Comparison of ENCODE assay signal across 20 mouse cellular contexts in the genomic region with DNA sequence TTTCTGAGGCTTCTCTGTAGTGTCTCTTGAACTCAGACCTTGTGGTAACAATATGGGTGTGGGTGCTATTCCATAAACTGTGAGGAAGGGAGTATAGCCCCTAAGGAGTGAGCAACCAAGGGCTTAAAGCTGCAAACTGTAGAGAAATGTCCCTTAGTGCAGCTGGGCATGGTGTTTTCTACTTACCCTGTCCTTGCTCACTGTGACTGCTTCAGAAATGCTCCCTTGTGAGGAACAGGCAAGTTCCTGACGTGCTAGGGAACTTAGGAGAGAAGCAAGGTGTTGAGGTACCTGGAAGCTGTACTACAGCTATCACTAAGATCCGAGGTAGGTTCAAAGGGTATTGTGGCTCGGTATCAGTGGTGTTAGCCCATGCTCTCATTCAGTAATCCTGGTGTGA. TPM values are rescaled to one million over a fixed set of nuclear protein-coding genes. Genes with fewer than 3 reads are reported as not detected.
A peak's percentile ranks its signal among the peaks of the same experiment; 100 is the strongest.
DNase-seq lines count a peak whose midpoint lies in the region; ATAC-seq and TF ChIP-seq lines count a peak whose summit lies in the region.
"Had no signal": no experiment of that assay in that cellular context is flagged by ENCODE, and none has a peak within 500 bp of the region (broad histone marks: within the 10 kb centered on the region; RNA-seq: fewer than 3 reads in every experiment).

No protein-coding gene starts in this region.

- no peak for ATAC-seq in megakaryocyte, adult 5-6 weeks (ENCODE audit: poor library complexity, severe bottlenecking)
- peak; percentile 21 for ATAC-seq in intestine, embryonic 16.5 days
- ATAC-seq in hindbrain, embryonic 12.5 days (ENCODE audit: low FRiP score), result no peak
- ATAC-seq: activated CD4-positive, CD25-positive, alpha-beta regulatory T cell, adult 4 months; forebrain, embryonic 16.5 days; Patski had no signal

- no peak for TF ChIP-seq POLR2A in liver, adult 2 months (IDR thresholded peaks at IDR 0.05; ENCODE audit: extremely low read depth, insufficient read depth, low read length)
- no peak for TF ChIP-seq POLR2A in small intestine, adult 2 months (IDR thresholded peaks at IDR 0.05; ENCODE audit: low read depth, low read length)

- peaks cover 56% of the 10 kb centered on the region for H3K79me2 ChIP-seq in liver, adult 2 months (ENCODE audit: control insufficient read depth, insufficient read depth, low read length)

- H3K9me3 ChIP-seq in megakaryocyte, embryonic 14.5 days, result no peaks in the 10 kb centered on the region
- H3K9me3 ChIP-seq in intestine, embryonic 16.5 days (ENCODE audit: control insufficient read depth, low read length), result no peaks in the 10 kb centered on the region
- H3K9me3 ChIP-seq in hindbrain, embryonic 12.5 days (replicated peaks), result no peaks in the 10 kb centered on the region
- H3K9me3 ChIP-seq: embryonic facial prominence, embryonic 12.5 days; heart, embryonic 12.5 days; hindbrain, embryonic 10.5 days had no signal

- H3K9ac ChIP-seq in liver, adult 2 months (ENCODE audit: low read depth, low read length), result no peak overlapping the region
- peak overlapping the region; percentile 17; the same call in 1 of the 2 replicates for H3K9ac ChIP-seq in intestine, embryonic 16.5 days (ENCODE audit: low read depth, low read length)
- no peak overlapping the region for H3K9ac ChIP-seq in hindbrain, embryonic 12.5 days
- H3K9ac ChIP-seq: embryonic facial prominence, embryonic 12.5 days; heart, embryonic 12.5 days had no signal

- peak overlapping the region; percentile 22; the same call in 1 of the 2 replicates for H3K4me2 ChIP-seq in intestine, embryonic 16.5 days (ENCODE audit: low read depth, low read length)
- H3K4me2 ChIP-seq in hindbrain, embryonic 12.5 days (replicated peaks), result no peak overlapping the region
- H3K4me2 ChIP-seq: embryonic facial prominence, embryonic 12.5 days; heart, embryonic 12.5 days had no signal

- TF ChIP-seq CTCF in liver, adult 2 months (IDR thresholded peaks at IDR 0.05; ENCODE audit: low read depth, low read length), result no peak
- TF ChIP-seq CTCF in small intestine, adult 2 months (IDR thresholded peaks at IDR 0.05; ENCODE audit: extremely low read depth, insufficient read length, insufficient replicate concordance, low read depth, low read length), result no peak

- H3K4me3 ChIP-seq in liver, adult 2 months (ENCODE audit: insufficient read depth, low read depth, low read length), result no peak overlapping the region
- H3K4me3 ChIP-seq in megakaryocyte, embryonic 14.5 days (replicated peaks), result peak overlapping the region; percentile 72
- no peak overlapping the region for H3K4me3 ChIP-seq in intestine, embryonic 16.5 days (ENCODE audit: low read length)
- H3K4me3 ChIP-seq in small intestine, adult 2 months (ENCODE audit: low read depth, low read length), result no peak overlapping the region
- H3K4me3 ChIP-seq in hindbrain, embryonic 12.5 days, result no peak overlapping the region
- H3K4me3 ChIP-seq: embryonic facial prominence, embryonic 12.5 days; heart, embryonic 12.5 days; hindbrain, embryonic 10.5 days had no signal

- no peak for DNase-seq in liver, adult 2 months (ENCODE audit: extremely low read depth, low read depth, low spot score)
- DNase-seq in liver, result no peak
- DNase-seq: adrenal gland, postnatal 14 days; cerebellum, adult 11-12 months; cerebellum, adult 9-10 months; cerebellum, postnatal 25 days; gastrocnemius, postnatal 10 days; heart, adult 18-20 months had no signal

- 30% methylated on average over 3 of the region's 3 CpGs for WGBS in liver, adult 2 months
- WGBS in intestine, embryonic 16.5 days, result 60% methylated on average over 3 of the region's 3 CpGs
- 32% methylated on average over 3 of the region's 3 CpGs for WGBS in small intestine, adult 2 months
- 86% methylated on average over 3 of the region's 3 CpGs for WGBS in hindbrain, embryonic 12.5 days

- peaks cover 2% of the 10 kb centered on the region; the same call in 1 of the 2 replicates for H3K36me3 ChIP-seq in liver, adult 2 months (ENCODE audit: control insufficient read depth, insufficient read depth, low read length)
- peaks cover 37% of the 10 kb centered on the region for H3K36me3 ChIP-seq in megakaryocyte, embryonic 14.5 days (replicated peaks; ENCODE audit: low read length)
- no peaks in the 10 kb centered on the region for H3K36me3 ChIP-seq in intestine, embryonic 16.5 days (ENCODE audit: control insufficient read depth, insufficient read depth, low read length)
- no peaks in the 10 kb centered on the region; the same call in 1 of the 2 replicates for H3K36me3 ChIP-seq in small intestine, adult 2 months (ENCODE audit: control insufficient read depth, insufficient read depth, low read length)
- H3K36me3 ChIP-seq in hindbrain, embryonic 12.5 days, result no peaks in the 10 kb centered on the region
- H3K36me3 ChIP-seq: heart, embryonic 12.5 days had no signal

- H3K27me3 ChIP-seq in liver, adult 2 months (ENCODE audit: control insufficient read depth, insufficient read depth, low read length), result no peaks in the 10 kb centered on the region
- no peaks in the 10 kb centered on the region for H3K27me3 ChIP-seq in megakaryocyte, embryonic 14.5 days (replicated peaks)
- H3K27me3 ChIP-seq in intestine, embryonic 16.5 days (replicated peaks; ENCODE audit: control insufficient read depth, insufficient read depth, low read length), result no peaks in the 10 kb centered on the region
- H3K27me3 ChIP-seq in small intestine, adult 2 months (ENCODE audit: control insufficient read depth, insufficient read depth, low read length), result no peaks in the 10 kb centered on the region
- H3K27me3 ChIP-seq in hindbrain, embryonic 12.5 days, result no peaks in the 10 kb centered on the region
- H3K27me3 ChIP-seq: CH12.LX; embryonic facial prominence, embryonic 12.5 days; heart, embryonic 12.5 days; Patski had no signal

- 0 out of 2 replicates have a peak overlapping the region, but pooled peaks have one; percentile 7 for H3K27ac ChIP-seq in liver, adult 2 months (replicated peaks; ENCODE audit: insufficient read depth, low read depth, low read length)
- peak overlapping the region; percentile 47 for H3K27ac ChIP-seq in intestine, embryonic 16.5 days (ENCODE audit: low read length)
- peak overlapping the region; percentile 62 for H3K27ac ChIP-seq in small intestine, adult 2 months (ENCODE audit: insufficient read depth, low read depth, low read length)
- no peak overlapping the region for H3K27ac ChIP-seq in hindbrain, embryonic 12.5 days
- H3K27ac ChIP-seq: embryonic facial prominence, embryonic 12.5 days; hindbrain, embryonic 10.5 days had no signal

- peaks cover 31% of the 10 kb centered on the region for H3K4me1 ChIP-seq in liver, adult 2 months (ENCODE audit: control insufficient read depth, insufficient read depth, low read length)
- peaks cover 77% of the 10 kb centered on the region for H3K4me1 ChIP-seq in megakaryocyte, embryonic 14.5 days
- peaks cover 44% of the 10 kb centered on the region for H3K4me1 ChIP-seq in intestine, embryonic 16.5 days (ENCODE audit: control insufficient read depth, insufficient read depth, low read length)
- peaks cover 24% of the 10 kb centered on the region for H3K4me1 ChIP-seq in small intestine, adult 2 months (ENCODE audit: control insufficient read depth, insufficient read depth, insufficient read length, low read length)
- peaks cover 27% of the 10 kb centered on the region for H3K4me1 ChIP-seq in hindbrain, embryonic 12.5 days

RNA-seq across cellular contexts. Expression of gene Usp33, which starts 4.2 kb away (rescaled TPM):
- 41.5 and 46.9 TPM in 2 replicates for total RNA-seq in liver, adult 2 months (2014; rRNA removed)
- 9.5 and 9.9 TPM in 2 replicates for polyA plus RNA-seq in liver, adult 2 months (2012; rRNA removed)
- polyA plus RNA-seq in megakaryocyte, embryonic 14.5 days (2012; ENCODE audit: insufficient read depth, low replicate concordance), result 2.2 TPM in 1 of 2 replicates, not detected in the other
- 42.8 and 46.4 TPM in 2 replicates for total RNA-seq in megakaryocyte, adult 5-6 weeks (2015)
- 77.7 and 78.4 TPM in 2 replicates for total RNA-seq in megakaryocyte, adult 5-6 weeks (2017)
- 46.0 and 49.3 TPM in 2 replicates for polyA plus RNA-seq in intestine, embryonic 16.5 days (2015; fragmentation: Nextera tagmentation; extraction: Ambion mirVana)
- polyA plus RNA-seq in small intestine, adult 2 months (2012; rRNA removed), result 6.5 and 12.4 TPM in 2 replicates
- polyA plus RNA-seq in hindbrain, embryonic 12.5 days (2016; fragmentation: Nextera tagmentation; extraction: Ambion mirVana), result 78.7 and 87.7 TPM in 2 replicates

RNA-seq across cellular contexts. Expression of gene Miga1, which starts 10.2 kb away (rescaled TPM):
- 2.2 and 2.6 TPM in 2 replicates for total RNA-seq in liver, adult 2 months (2014; rRNA removed)
- polyA plus RNA-seq in liver, adult 2 months (2012; rRNA removed), result 0.39 and 0.94 TPM in 2 replicates
- polyA plus RNA-seq in megakaryocyte, embryonic 14.5 days (2012; ENCODE audit: insufficient read depth, low replicate concordance), result 5.2 TPM in 1 of 2 replicates, not detected in the other
- 3.9 and 4.1 TPM in 2 replicates for total RNA-seq in megakaryocyte, adult 5-6 weeks (2015)
- total RNA-seq in megakaryocyte, adult 5-6 weeks (2017), result 3.1 and 3.2 TPM in 2 replicates
- 13.5 and 13.9 TPM in 2 replicates for polyA plus RNA-seq in intestine, embryonic 16.5 days (2015; fragmentation: Nextera tagmentation; extraction: Ambion mirVana)
- polyA plus RNA-seq in small intestine, adult 2 months (2012; rRNA removed), result 2.9 and 6.7 TPM in 2 replicates
- polyA plus RNA-seq in hindbrain, embryonic 12.5 days (2016; fragmentation: Nextera tagmentation; extraction: Ambion mirVana), result 24.0 and 28.0 TPM in 2 replicates

RNA-seq across cellular contexts. Expression of gene Zzz3, which starts 44.8 kb away (rescaled TPM):
- 17.6 and 21.1 TPM in 2 replicates for total RNA-seq in liver, adult 2 months (2014; rRNA removed)
- 5.7 and 10.2 TPM in 2 replicates for polyA plus RNA-seq in liver, adult 2 months (2012; rRNA removed)
- 2.3 and 3.9 TPM in 2 replicates for polyA plus RNA-seq in megakaryocyte, embryonic 14.5 days (2012; ENCODE audit: insufficient read depth, low replicate concordance)
- total RNA-seq in megakaryocyte, adult 5-6 weeks (2015), result 28.2 and 34.0 TPM in 2 replicates
- 47.8 and 48.3 TPM in 2 replicates for total RNA-seq in megakaryocyte, adult 5-6 weeks (2017)
- polyA plus RNA-seq in intestine, embryonic 16.5 days (2015; fragmentation: Nextera tagmentation; extraction: Ambion mirVana), result 30.7 and 31.6 TPM in 2 replicates
- polyA plus RNA-seq in small intestine, adult 2 months (2012; rRNA removed), result 8.3 and 13.3 TPM in 2 replicates
- 47.3 and 51.6 TPM in 2 replicates for polyA plus RNA-seq in hindbrain, embryonic 12.5 days (2016; fragmentation: Nextera tagmentation; extraction: Ambion mirVana)
